ENCODE assay signal across 7 mouse cellular contexts in the genomic region with DNA sequence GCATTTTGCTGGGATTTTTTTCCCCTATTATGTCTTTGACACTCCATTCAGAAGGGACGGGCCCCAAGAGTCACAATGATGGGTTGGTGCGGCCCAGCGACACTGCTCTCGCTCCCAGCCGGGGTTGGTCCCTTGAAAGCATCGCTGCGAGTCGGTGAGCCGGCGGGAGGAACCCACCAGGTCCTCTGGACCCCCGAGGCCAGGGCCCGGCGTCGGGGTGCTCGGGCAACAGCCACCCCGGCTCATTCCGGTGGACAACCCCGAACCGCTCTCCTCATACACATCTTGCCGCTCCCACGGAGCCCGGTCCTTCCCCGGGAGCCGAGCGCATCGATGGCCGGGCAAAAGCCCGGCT. TPM values are rescaled to one million over a fixed set of nuclear protein-coding genes. Genes with fewer than 3 reads are reported as not detected.
DNase-seq lines count a peak whose midpoint lies in the region; ATAC-seq and TF ChIP-seq lines count a peak whose summit lies in the region.

No protein-coding gene starts in this region.

- H3K27me3 ChIP-seq in embryonic facial prominence, embryonic 15.5 days, result no peaks in the 10 kb centered on the region
- no peaks in the 10 kb centered on the region for H3K27me3 ChIP-seq in intestine, embryonic 16.5 days (replicated peaks; ENCODE audit: control insufficient read depth, insufficient read depth, low read length)
- no peaks in the 10 kb centered on the region for H3K27me3 ChIP-seq in neural tube, embryonic 14.5 days (ENCODE audit: control insufficient read depth, insufficient read depth, low read length)

- H3K36me3 ChIP-seq in embryonic facial prominence, embryonic 15.5 days, result no peaks in the 10 kb centered on the region
- H3K36me3 ChIP-seq in intestine, embryonic 16.5 days (ENCODE audit: control insufficient read depth, insufficient read depth, low read length), result no peaks in the 10 kb centered on the region
- no peaks in the 10 kb centered on the region for H3K36me3 ChIP-seq in neural tube, embryonic 14.5 days (ENCODE audit: control insufficient read depth, insufficient read depth, low read length)

- peaks cover 4% of the 10 kb centered on the region; the same call in 1 of the 2 replicates for H3K4me1 ChIP-seq in lung, adult 2 months (ENCODE audit: control insufficient read depth, insufficient read depth, low read length)
- peaks cover 23% of the 10 kb centered on the region for H3K4me1 ChIP-seq in embryonic facial prominence, embryonic 15.5 days
- peaks cover 13% of the 10 kb centered on the region for H3K4me1 ChIP-seq in intestine, embryonic 16.5 days (ENCODE audit: control insufficient read depth, insufficient read depth, low read length)
- H3K4me1 ChIP-seq in neural tube, embryonic 14.5 days (ENCODE audit: control insufficient read depth, insufficient read depth, low read length), result peaks cover 20% of the 10 kb centered on the region

- TF ChIP-seq CTCF in lung, adult 2 months (IDR thresholded peaks at IDR 0.05; ENCODE audit: insufficient read depth, low read length), result no peak

- peak overlapping the region; percentile 99 for H3K9ac ChIP-seq in embryonic facial prominence, embryonic 15.5 days
- peak overlapping the region; percentile 99 for H3K9ac ChIP-seq in intestine, embryonic 16.5 days (ENCODE audit: low read depth, low read length)
- H3K9ac ChIP-seq in neural tube, embryonic 14.5 days (replicated peaks; ENCODE audit: low read depth, low read length), result peak overlapping the region; percentile 98

- ATAC-seq in embryonic facial prominence, embryonic 15.5 days (ENCODE audit: insufficient number of reproducible peaks, low FRiP score, low TSS enrichment, low read depth), result no peak; the same call in 1 of the 2 replicates
- peak; percentile 34 for ATAC-seq in intestine, embryonic 16.5 days
- no peak for ATAC-seq in neural tube, embryonic 14.5 days (ENCODE audit: low read depth)

- peak overlapping the region; percentile 98 for H3K4me3 ChIP-seq in lung, adult 2 months (replicated peaks; ENCODE audit: extremely low read depth, low read depth, low read length)
- H3K4me3 ChIP-seq in embryonic facial prominence, embryonic 15.5 days (replicated peaks), result peak overlapping the region; percentile 98
- H3K4me3 ChIP-seq in intestine, embryonic 16.5 days (ENCODE audit: low read length), result peak overlapping the region; percentile 95
- H3K4me3 ChIP-seq in neural tube, embryonic 14.5 days (ENCODE audit: low read depth, low read length), result peak overlapping the region; percentile 84

- under 1% methylated on average over 28 of the region's 28 CpGs for WGBS in lung, adult 2 months
- 0% methylated on average over 28 of the region's 28 CpGs for WGBS in embryonic facial prominence, embryonic 15.5 days
- under 1% methylated on average over 28 of the region's 28 CpGs for WGBS in intestine, embryonic 16.5 days
- WGBS in neural tube, embryonic 14.5 days, result under 1% methylated on average over 28 of the region's 28 CpGs

- peak overlapping the region; percentile 96 for H3K27ac ChIP-seq in embryonic facial prominence, embryonic 15.5 days (replicated peaks)
- peak overlapping the region; percentile 90 for H3K27ac ChIP-seq in intestine, embryonic 16.5 days (ENCODE audit: low read length)
- peak overlapping the region; percentile 98 for H3K27ac ChIP-seq in neural tube, embryonic 14.5 days (ENCODE audit: low read depth, low read length)

- DNase-seq in lung, adult 2 months, result no peak
- DNase-seq in lung, postnatal 25 days (ENCODE audit: low spot score), result no peak
- no peak for DNase-seq in urinary bladder, postnatal 4 days (ENCODE audit: low spot score in 2 of 2)
- no peak for DNase-seq in cerebellum, postnatal 25 days

- no peaks in the 10 kb centered on the region for H3K9me3 ChIP-seq in embryonic facial prominence, embryonic 15.5 days (replicated peaks)
- no peaks in the 10 kb centered on the region for H3K9me3 ChIP-seq in intestine, embryonic 16.5 days (ENCODE audit: control insufficient read depth, low read length)
- no peaks in the 10 kb centered on the region for H3K9me3 ChIP-seq in neural tube, embryonic 14.5 days (ENCODE audit: control insufficient read depth, low read length)

- no peak for TF ChIP-seq POLR2A in lung, adult 2 months (IDR thresholded peaks at IDR 0.05; ENCODE audit: borderline replicate concordance, extremely low read depth, low read depth, low read length)

- peak overlapping the region; percentile 58 for H3K4me2 ChIP-seq in embryonic facial prominence, embryonic 15.5 days (replicated peaks)
- H3K4me2 ChIP-seq in intestine, embryonic 16.5 days (ENCODE audit: low read depth, low read length), result peak overlapping the region; percentile 86
- H3K4me2 ChIP-seq in neural tube, embryonic 14.5 days (ENCODE audit: low read depth, low read length), result peak overlapping the region; percentile 54

RNA-seq across cellular contexts. Expression of gene Cul5, which starts 3.2 kb away (rescaled TPM):
- polyA plus RNA-seq in lung, adult 2 months (2012; rRNA removed), result 4.5 and 4.7 TPM in 2 replicates
- 30.9 and 33.1 TPM in 2 replicates for polyA plus RNA-seq in embryonic facial prominence, embryonic 15.5 days (2015; fragmentation: Nextera tagmentation; extraction: Ambion mirVana)
- polyA plus RNA-seq in intestine, embryonic 16.5 days (2015; fragmentation: Nextera tagmentation; extraction: Ambion mirVana), result 20.3 and 22.4 TPM in 2 replicates
- 59.7 and 71.3 TPM in 2 replicates for polyA plus RNA-seq in neural tube, embryonic 14.5 days (2014; fragmentation: Nextera tagmentation; extraction: Ambion mirVana)

RNA-seq across cellular contexts. Expression of gene Rab39, which starts 39.4 kb away (rescaled TPM):
- 0.21 and 0.24 TPM in 2 replicates for polyA plus RNA-seq in lung, adult 2 months (2012; rRNA removed)
- polyA plus RNA-seq in embryonic facial prominence, embryonic 15.5 days (2015; fragmentation: Nextera tagmentation; extraction: Ambion mirVana), result 0.33 and 0.65 TPM in 2 replicates
- 0.40 and 0.43 TPM in 2 replicates for polyA plus RNA-seq in intestine, embryonic 16.5 days (2015; fragmentation: Nextera tagmentation; extraction: Ambion mirVana)
- 4.3 and 6.2 TPM in 2 replicates for polyA plus RNA-seq in neural tube, embryonic 14.5 days (2014; fragmentation: Nextera tagmentation; extraction: Ambion mirVana)

RNA-seq across cellular contexts. Expression of gene Acat1, which starts 56.5 kb away (rescaled TPM):
- polyA plus RNA-seq in lung, adult 2 months (2012; rRNA removed), result 15.9 and 22.9 TPM in 2 replicates
- 146 and 150 TPM in 2 replicates for polyA plus RNA-seq in embryonic facial prominence, embryonic 15.5 days (2015; fragmentation: Nextera tagmentation; extraction: Ambion mirVana)
- polyA plus RNA-seq in intestine, embryonic 16.5 days (2015; fragmentation: Nextera tagmentation; extraction: Ambion mirVana), result 167 and 174 TPM in 2 replicates
- 178 and 193 TPM in 2 replicates for polyA plus RNA-seq in neural tube, embryonic 14.5 days (2014; fragmentation: Nextera tagmentation; extraction: Ambion mirVana)
